Mouse (Mus musculus): ENCODE measurements at regions not wholly inside any gene's neighbourhood (a gene's known extent, or its start where the extent isn't known, plus 50 kb on each side); places are given as distances from the start of the nearest gene placed in this dataset.
"Not testable (repeated sequence)": the region's sequence is repeated elsewhere in the genome, so short reads cannot be mapped to it uniquely, and the experiment has no call there.

GRCm38 (mm10) chr16:56323828-56324227, 119.7 kb downstream of the Impg2 start:
- not testable (repeated sequence) for DNase-seq

DNA sequence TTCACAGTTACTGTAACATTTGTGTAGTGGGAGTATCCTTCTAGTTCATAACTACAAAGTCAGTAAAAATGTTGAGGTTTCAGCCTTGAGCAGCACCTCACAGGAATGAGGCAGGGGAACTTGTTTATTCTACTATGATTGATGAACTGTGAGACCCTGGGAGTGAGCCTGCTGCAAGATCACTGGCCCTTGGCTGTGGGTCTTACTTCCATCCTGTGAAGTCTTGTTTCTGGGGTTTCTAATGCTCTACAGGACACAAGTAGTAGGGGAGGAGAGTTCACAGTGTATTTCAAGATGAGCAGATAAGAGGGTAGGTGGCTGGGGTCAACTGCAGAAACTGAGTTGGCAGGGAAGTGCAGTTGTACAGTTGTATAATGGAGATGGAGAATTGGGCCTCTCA, 128.3 kb upstream of the Abi3bp start:
- no peak for DNase-seq

DNA sequence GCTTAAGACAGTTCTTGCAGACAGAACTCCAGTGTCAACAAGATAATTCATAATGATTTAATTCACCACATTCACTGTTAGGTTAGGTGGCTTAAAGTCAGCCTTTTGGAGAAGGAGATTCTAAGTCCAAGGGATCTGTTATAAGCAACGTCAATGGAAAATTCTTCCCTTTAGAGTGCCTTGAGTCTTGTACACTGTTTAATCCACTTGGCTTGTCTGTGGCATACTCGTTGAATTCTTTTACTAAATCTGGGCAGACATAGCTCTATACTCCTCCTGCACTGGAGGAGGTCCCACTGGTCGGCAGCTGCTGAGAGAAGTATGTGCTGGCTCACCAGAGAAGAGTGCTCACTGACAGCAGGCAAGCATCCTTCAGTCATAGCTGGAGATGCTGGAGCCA, 124.8 kb upstream of the Abi3bp start:
- no peak for DNase-seq

- DNase-seq = no peak
Observed at GRCm38 (mm10) chr16:56359101-56359500, 118.6 kb upstream of the Abi3bp start.

- DNase-seq = peak; percentile 43
Observed at GRCm38 (mm10) chr16:56360992-56361391, 116.7 kb upstream of the Abi3bp start.

GRCm38 (mm10) chr16:56378356-56378755, 99.3 kb upstream of the Abi3bp start:
- no peak for DNase-seq

DNA sequence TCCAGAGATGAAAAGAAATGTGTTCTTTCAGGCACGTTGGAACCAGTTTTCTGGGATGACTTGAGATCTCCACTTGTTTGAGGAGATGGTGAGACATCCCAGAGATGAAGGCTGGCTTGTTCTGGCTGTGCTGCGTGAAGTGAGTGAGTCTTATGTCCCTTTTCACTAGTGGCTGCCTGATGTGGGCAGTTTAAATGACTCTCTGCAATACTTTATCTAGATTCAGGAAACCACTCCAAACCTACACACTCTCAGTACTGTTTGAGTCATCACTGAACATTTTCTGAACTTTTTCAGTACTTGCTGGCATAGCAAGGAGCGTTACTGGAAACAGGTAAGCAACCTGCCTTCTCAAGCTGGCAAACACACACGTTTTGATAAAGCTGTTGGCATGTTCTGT, 97.0 kb upstream of the Abi3bp start:
- DNase-seq = no peak

DNA sequence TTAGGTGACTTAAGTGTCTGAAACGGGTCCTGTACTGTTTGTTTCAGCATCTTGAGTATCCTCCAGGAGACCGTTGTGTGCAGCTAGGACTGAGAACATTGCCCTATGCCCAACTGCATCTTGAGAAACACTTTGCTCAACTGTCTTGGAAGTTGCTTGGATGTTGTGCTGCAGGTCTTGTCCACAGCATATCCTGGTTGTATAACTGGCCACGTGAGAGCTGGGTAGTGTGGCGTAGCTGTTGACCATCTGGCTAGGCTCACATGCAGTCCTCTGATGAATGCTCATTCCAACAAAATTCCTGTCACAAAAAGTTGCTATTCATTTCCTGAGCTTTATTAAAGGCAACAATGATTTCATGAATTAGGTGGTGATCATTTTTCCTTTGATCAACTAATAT, 91.1 kb upstream of the Abi3bp start:
- no peak for DNase-seq

- no peak for DNase-seq
Observed at GRCm38 (mm10) chr16:56392843-56393242, 84.8 kb upstream of the Abi3bp start.

GRCm38 (mm10) chr16:56396586-56396985, 81.1 kb upstream of the Abi3bp start:
- no peak for DNase-seq

DNA sequence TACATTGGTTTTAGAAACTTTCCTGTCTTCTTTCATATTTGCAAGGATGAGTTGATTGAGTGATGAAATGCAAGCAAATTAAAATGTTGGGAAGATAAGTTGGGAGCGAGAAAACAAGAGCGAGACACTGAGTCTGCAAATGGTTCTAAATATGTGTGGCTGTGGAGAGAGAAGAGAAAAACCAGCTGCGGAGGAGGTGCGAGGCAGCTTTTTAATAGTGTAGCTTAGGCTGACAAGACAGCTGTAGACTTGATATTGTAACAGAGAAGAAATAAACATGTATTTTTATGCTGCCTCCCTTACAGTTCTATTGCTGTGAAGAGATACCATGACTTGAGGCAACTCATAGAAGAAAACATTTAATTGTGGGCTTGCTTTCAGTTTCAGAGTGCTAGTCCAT, 78.1 kb upstream of the Abi3bp start:
- no peak for DNase-seq

- DNase-seq = no peak
Observed at GRCm38 (mm10) chr16:56423761-56424160, 53.9 kb upstream of the Abi3bp start.

Data from heart, postnatal 4 days (tissue).